Mouse (Mus musculus) frontal cortex, postnatal 14 days (tissue): ENCODE results near the gene Caps2.
A peak's percentile ranks its signal among the peaks of the same experiment; 100 is the strongest.
"Not testable (repeated sequence)": the region's sequence is repeated elsewhere in the genome, so short reads cannot be mapped to it uniquely, and the experiment has no call there.

Experiments used
- DNase-seq, 2 experiments: peaks; one replicate each; pipeline ENCODE4 v3.0.0; 2022; ENCODE audit warnings: low spot score in 2 of 2

The Caps2 gene

GRCm38 (mm10) chr10:112163168-112163766 is at the start of gene Caps2:
Gene Caps2 (plus strand): TSS chr10:112163621.
- no peak for DNase-seq

- DNase-seq: not testable (repeated sequence)
Observed at GRCm38 (mm10) chr10:112125090-112125489, 38.3 kb upstream of the Caps2 start.

GRCm38 (mm10) chr10:112127682-112128230 is 35.7 kb upstream of the Caps2 start:
- not testable (repeated sequence) for DNase-seq

GRCm38 (mm10) chr10:112132194-112132593 is 31.2 kb upstream of the Caps2 start:
- no peak for DNase-seq

GRCm38 (mm10) chr10:112138050-112138870 is 25.2 kb upstream of the Caps2 start:
- peak in 1 of 2 experiments; percentile 16 for DNase-seq

GRCm38 (mm10) chr10:112138871-112139430 is 24.5 kb upstream of the Caps2 start:
- DNase-seq: no peak

GRCm38 (mm10) chr10:112139834-112140233 is 23.6 kb upstream of the Caps2 start:
- no peak for DNase-seq

- DNase-seq: peak; percentile 82 to 88
Observed at GRCm38 (mm10) chr10:112159882-112160560, 3.4 kb upstream of the Caps2 start, which contains the start of gene Glipr1l3. Gene Glipr1l3 (minus strand): TSS chr10:112160327.

- DNase-seq: not testable (repeated sequence)
Observed at GRCm38 (mm10) chr10:112177027-112177426, 13.6 kb downstream of the Caps2 start.

- DNase-seq: not testable (repeated sequence)
Observed at GRCm38 (mm10) chr10:112193919-112194318, 30.5 kb downstream of the Caps2 start.

- peak; percentile 10 to 34 for DNase-seq
Observed at GRCm38 (mm10) chr10:112203463-112203862, 40.0 kb downstream of the Caps2 start.

- DNase-seq: no peak
Observed at GRCm38 (mm10) chr10:112227073-112227472, 63.7 kb downstream of the Caps2 start.

GRCm38 (mm10) chr10:112229091-112229843 is 65.8 kb downstream of the Caps2 start:
- not testable (repeated sequence) for DNase-seq

GRCm38 (mm10) chr10:112232733-112233132 is 69.3 kb downstream of the Caps2 start:
- DNase-seq: not testable (repeated sequence)

- not testable (repeated sequence) for DNase-seq
Observed at GRCm38 (mm10) chr10:112235396-112235940, 72.0 kb downstream of the Caps2 start.

- DNase-seq: no peak
Observed at GRCm38 (mm10) chr10:112248273-112248672, 84.9 kb downstream of the Caps2 start.

GRCm38 (mm10) chr10:112263467-112263866 is 100.0 kb downstream of the Caps2 start:
- peak in 1 of 2 experiments; percentile 4 for DNase-seq
